Mouse (Mus musculus): ENCODE data around the gene Zfp987. TPM values are rescaled to one million over a fixed set of nuclear protein-coding genes. Genes with fewer than 3 reads are reported as not detected.

Gene Zfp987
- polyA plus RNA-seq, 1 experiment: 0.17 TPM

DNA sequence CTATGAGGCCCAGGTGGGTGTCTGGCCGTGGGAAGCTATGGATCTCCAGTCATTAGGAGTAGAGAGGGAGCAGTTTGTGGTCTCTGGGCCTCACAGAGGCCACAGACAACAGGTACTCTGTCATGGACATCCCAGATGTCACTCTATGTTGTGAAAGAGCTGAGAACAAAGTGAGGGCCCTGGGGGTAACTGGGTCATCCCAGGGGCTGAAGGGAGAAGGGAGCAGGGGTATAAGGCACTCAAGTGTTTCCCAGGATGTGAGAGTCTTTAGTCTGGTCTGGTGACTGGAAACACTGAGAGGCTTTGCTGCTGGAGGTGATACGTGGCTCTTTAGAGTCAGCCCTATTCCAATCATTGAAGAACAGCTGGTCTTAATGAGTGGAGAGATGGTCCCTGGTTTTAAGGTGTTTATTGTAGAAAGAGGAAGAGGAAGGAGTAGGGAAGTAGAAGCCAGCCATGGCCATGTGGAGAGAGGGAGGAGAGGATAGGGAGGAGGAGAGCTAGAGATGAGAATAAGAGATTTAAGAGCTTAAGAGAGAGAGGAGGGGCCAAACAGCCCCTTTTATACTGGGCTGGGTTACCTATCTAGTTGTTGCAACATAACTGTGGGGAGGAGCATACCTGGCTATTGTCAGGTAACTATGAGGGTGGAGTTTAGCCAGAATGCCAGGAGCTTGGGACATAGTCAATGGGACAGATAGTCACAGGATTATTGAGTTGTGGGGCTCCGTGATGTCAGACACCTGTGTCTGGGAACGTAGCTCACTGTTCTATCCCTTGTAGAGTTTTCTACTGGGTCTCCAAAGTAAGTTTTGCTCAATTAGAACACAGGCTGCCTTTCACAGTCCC is 76.5 kb downstream of the Zfp987 start:
- peak; percentile 34 for DNase-seq (ENCODE audit: low spot score)

Other genes starting within 250 kb of the Zfp987 start
- not detected in 2 replicates for gene Zfp986, start 228.5 kb upstream of the Zfp987 start, polyA plus RNA-seq (2012; rRNA removed)
- gene Zfp600, start 59.5 kb downstream of the Zfp987 start, polyA plus RNA-seq (2012; rRNA removed): 0.11 TPM in 1 of 2 replicates, not detected in the other

Data from urinary bladder, adult 2 months (tissue).